Mouse (Mus musculus): ENCODE results near the gene Slc7a6os.

GRCm38 (mm10) chr8:106151041-106151440 lies 59.7 kb downstream of the Slc7a6os start:
- no peak for TF ChIP-seq POLR2A (IDR thresholded peaks at IDR 0.05; ENCODE audit: borderline replicate concordance, extremely low read depth, insufficient read depth, insufficient read length, poor library complexity, severe bottlenecking)
- no peak for TF ChIP-seq CTCF (IDR thresholded peaks at IDR 0.05; ENCODE audit: borderline replicate concordance, extremely low read depth, insufficient read depth, insufficient read length)
